Mouse (Mus musculus): Measurements from ENCODE around the gene Tspan2. TPM values are rescaled to one million over a fixed set of nuclear protein-coding genes. Genes with fewer than 3 reads are reported as not detected.

Gene Tspan2
- polyA plus RNA-seq, 1 experiment: 7.8 TPM

- DNase-seq (ENCODE audit: low read depth): no peak
Observed at GRCm38 (mm10) chr3:102735031-102735558, 766 bp downstream of the Tspan2 start.

- DNase-seq (ENCODE audit: low read depth): no peak
Observed at GRCm38 (mm10) chr3:102735638-102736037, 1.3 kb downstream of the Tspan2 start.

- no peak for DNase-seq (ENCODE audit: low read depth)
Observed at GRCm38 (mm10) chr3:102736436-102736835, 2.1 kb downstream of the Tspan2 start.

GRCm38 (mm10) chr3:102737106-102737505 lies 2.8 kb downstream of the Tspan2 start:
- no peak for DNase-seq (ENCODE audit: low read depth)

GRCm38 (mm10) chr3:102738161-102738901 lies 4.0 kb downstream of the Tspan2 start:
- DNase-seq (ENCODE audit: low read depth): no peak

- no peak for DNase-seq (ENCODE audit: low read depth)
Observed at GRCm38 (mm10) chr3:102738926-102739325, 4.6 kb downstream of the Tspan2 start.

- DNase-seq (ENCODE audit: low read depth): no peak
Observed at GRCm38 (mm10) chr3:102742725-102743124, 8.4 kb downstream of the Tspan2 start.

- DNase-seq (ENCODE audit: low read depth): no peak
Observed at GRCm38 (mm10) chr3:102743202-102743601, 8.9 kb downstream of the Tspan2 start.

GRCm38 (mm10) chr3:102743781-102744471 lies 9.6 kb downstream of the Tspan2 start:
- DNase-seq (ENCODE audit: low read depth): no peak

GRCm38 (mm10) chr3:102744657-102745056 lies 10.3 kb downstream of the Tspan2 start:
- DNase-seq (ENCODE audit: low read depth): no peak

GRCm38 (mm10) chr3:102746174-102746573 lies 11.8 kb downstream of the Tspan2 start:
- DNase-seq (ENCODE audit: low read depth): no peak

GRCm38 (mm10) chr3:102748038-102748437 lies 13.7 kb downstream of the Tspan2 start:
- no peak for DNase-seq (ENCODE audit: low read depth)

- DNase-seq (ENCODE audit: low read depth): no peak
Observed at GRCm38 (mm10) chr3:102748686-102749085, 14.4 kb downstream of the Tspan2 start.

GRCm38 (mm10) chr3:102751136-102751535 lies 16.8 kb downstream of the Tspan2 start:
- no peak for DNase-seq (ENCODE audit: low read depth)

- DNase-seq (ENCODE audit: low read depth): no peak
Observed at GRCm38 (mm10) chr3:102751536-102751935, 17.2 kb downstream of the Tspan2 start.

GRCm38 (mm10) chr3:102752053-102752452 lies 17.7 kb downstream of the Tspan2 start:
- DNase-seq (ENCODE audit: low read depth): no peak

- DNase-seq (ENCODE audit: low read depth): no peak
Observed at GRCm38 (mm10) chr3:102752457-102752856, 18.1 kb downstream of the Tspan2 start.

GRCm38 (mm10) chr3:102755801-102756200 lies 21.5 kb downstream of the Tspan2 start:
- DNase-seq (ENCODE audit: low read depth): no peak

- DNase-seq (ENCODE audit: low read depth): no peak
Observed at GRCm38 (mm10) chr3:102757019-102757418, 22.7 kb downstream of the Tspan2 start.

GRCm38 (mm10) chr3:102760236-102760635 lies 25.9 kb downstream of the Tspan2 start:
- no peak for DNase-seq (ENCODE audit: low read depth)

GRCm38 (mm10) chr3:102762388-102762787 lies 28.1 kb downstream of the Tspan2 start:
- DNase-seq (ENCODE audit: low read depth): no peak

- DNase-seq (ENCODE audit: low read depth): no peak
Observed at GRCm38 (mm10) chr3:102763713-102764400, 29.5 kb downstream of the Tspan2 start.

All from gonadal fat pad, adult 2 months (tissue).